Mouse (Mus musculus): ENCODE measurements at regions not wholly inside any gene's neighbourhood (a gene's known extent, or its start where the extent isn't known, plus 50 kb on each side); places are given as distances from the start of the nearest gene placed in this dataset.

DNA sequence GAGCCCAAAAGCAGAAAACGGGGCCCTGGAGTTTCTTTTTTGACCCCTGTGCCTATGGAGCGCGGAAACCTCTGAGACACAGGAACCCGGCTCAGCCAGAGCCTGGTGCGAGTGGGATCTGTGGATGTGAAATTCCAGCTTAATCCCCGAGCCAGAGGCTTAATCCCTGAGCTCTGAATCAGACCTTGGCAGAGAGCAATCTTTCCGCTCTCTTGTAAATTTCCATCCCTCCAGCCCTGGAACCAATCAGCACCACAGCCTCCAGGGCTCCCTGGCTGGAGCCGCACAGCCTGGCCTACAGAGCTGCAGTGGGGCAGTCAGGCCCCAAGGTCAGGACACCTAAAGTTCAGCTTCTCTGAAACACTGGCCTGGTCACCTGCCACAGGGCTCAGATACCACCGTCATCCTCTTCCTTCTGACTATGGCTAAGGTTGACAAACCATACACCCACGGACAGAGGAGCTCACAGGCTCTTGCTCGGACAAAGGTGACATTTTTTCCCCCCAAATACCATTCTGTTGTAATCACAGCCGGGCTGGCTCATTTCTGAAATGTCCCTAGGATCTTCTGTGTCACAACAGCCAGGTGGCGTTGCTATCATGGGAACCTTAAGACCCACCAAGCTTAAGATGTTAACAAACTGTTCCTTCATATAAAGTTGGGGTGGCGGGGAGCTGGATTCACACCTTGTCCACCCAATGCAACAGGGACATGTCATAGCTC lies 184.2 kb upstream of the Dapk1 start:
- DNase-seq, result peak in 1 of 2 experiments; percentile 3
- 69% methylated on average over 14 of the region's 14 CpGs for WGBS
- H3K27ac ChIP-seq (ENCODE audit: insufficient read depth, low read length), result no peak overlapping the region

DNA sequence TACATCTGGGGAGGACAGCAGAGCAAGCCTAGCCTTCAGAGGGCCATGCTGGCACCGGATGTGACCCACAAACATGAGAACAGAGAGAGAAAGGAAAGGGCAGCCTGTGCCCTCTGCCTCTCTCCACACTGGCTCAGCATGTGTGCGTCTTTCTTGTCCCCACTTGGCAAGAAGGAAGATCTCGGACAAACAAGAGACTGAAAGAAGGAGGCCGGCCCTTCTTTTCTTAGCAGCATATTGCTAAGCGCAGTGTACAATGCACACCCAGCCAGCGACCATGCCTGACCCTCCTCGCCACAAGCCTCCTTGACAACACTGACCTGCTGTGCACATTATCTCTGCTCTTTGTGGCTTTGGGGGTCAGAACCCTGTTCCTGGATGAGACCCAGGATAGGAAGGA lies 181.4 kb upstream of the Dapk1 start:
- TF ChIP-seq CTCF (IDR thresholded peaks at IDR 0.05; ENCODE audit: borderline replicate concordance, insufficient read depth, low read depth, low read length), result no peak
- no peak for TF ChIP-seq POLR2A (IDR thresholded peaks at IDR 0.05; ENCODE audit: borderline replicate concordance, insufficient read depth, low read length)

More for the DNA sequence above, 184.2 kb upstream of the Dapk1 start:
- Histone ChIP-seq H3K4me3 (replicated peaks; ENCODE audit: insufficient read depth, low read depth, low read length) (no peak overlapping the region), H3K4me1 (ENCODE audit: control insufficient read depth, insufficient read depth, low read length) (no peaks in the 10 kb centered on the region), H3K27me3 (ENCODE audit: control insufficient read depth, insufficient read depth, low read length) (no peaks in the 10 kb centered on the region)
- no peak for TF ChIP-seq CTCF (IDR thresholded peaks at IDR 0.05; ENCODE audit: borderline replicate concordance, insufficient read depth, low read depth, low read length)
- TF ChIP-seq POLR2A (IDR thresholded peaks at IDR 0.05; ENCODE audit: borderline replicate concordance, insufficient read depth, low read length), result no peak

DNA sequence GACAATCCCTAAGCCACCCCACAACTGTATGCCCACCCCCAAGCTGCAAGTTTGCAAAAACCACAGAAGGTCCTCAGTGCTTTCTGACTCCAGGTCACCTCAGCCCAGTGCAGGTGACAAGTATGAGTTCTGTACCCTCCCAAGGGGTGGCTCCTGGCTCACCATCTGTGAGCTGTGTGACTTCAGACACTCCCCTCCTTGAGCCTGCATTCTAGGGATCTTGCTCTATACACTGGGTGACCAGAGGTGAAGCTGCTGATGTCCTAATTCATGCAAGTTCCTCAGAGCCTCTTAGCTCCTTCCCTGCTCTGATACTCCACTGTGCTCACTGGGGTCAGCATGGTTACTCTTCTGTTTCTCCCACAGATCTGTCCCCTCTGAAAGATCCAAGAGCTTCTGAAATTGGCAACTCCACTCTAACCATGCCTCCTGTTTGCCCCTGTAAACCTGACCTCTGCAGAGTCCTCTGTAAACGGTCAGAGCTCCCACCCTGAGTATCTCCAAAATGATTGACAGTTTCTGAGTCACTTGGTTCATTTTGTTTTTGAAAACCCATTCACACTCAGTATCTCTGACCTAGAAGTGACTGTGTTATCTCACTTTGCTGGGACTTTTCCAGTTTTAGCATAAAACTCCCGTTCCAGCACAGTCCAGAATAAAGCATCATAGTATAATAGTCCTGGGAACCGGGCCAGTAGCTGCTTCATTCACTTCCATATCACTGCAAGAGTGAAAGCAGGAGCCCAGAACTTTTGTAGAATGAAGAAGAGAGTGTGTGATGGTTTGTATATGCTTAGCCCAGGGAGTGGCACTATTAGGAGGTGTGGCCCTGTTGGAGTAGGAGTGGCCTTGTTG lies 180.7 kb upstream of the Dapk1 start:
- peak in 1 of 2 experiments; percentile 1 for DNase-seq
- Histone ChIP-seq H3K4me1 (ENCODE audit: control insufficient read depth, insufficient read depth, low read length) (no peaks in the 10 kb centered on the region), H3K4me3 (replicated peaks; ENCODE audit: insufficient read depth, low read depth, low read length) (no peak overlapping the region), H3K27ac (ENCODE audit: insufficient read depth, low read length) (no peak overlapping the region), H3K27me3 (ENCODE audit: control insufficient read depth, insufficient read depth, low read length) (no peaks in the 10 kb centered on the region)
- 32% methylated on average over 3 of the region's 3 CpGs for WGBS
- TF ChIP-seq POLR2A (IDR thresholded peaks at IDR 0.05; ENCODE audit: borderline replicate concordance, insufficient read depth, low read length) (no peak), CTCF (IDR thresholded peaks at IDR 0.05; ENCODE audit: borderline replicate concordance, insufficient read depth, low read depth, low read length) (no peak)

More for the DNA sequence above, 181.4 kb upstream of the Dapk1 start:
- 19% methylated on average over 7 of the region's 7 CpGs for WGBS
- Histone ChIP-seq H3K27ac (ENCODE audit: insufficient read depth, low read length) (no peak overlapping the region), H3K4me3 (replicated peaks; ENCODE audit: insufficient read depth, low read depth, low read length) (no peak overlapping the region), H3K27me3 (ENCODE audit: control insufficient read depth, insufficient read depth, low read length) (no peaks in the 10 kb centered on the region), H3K4me1 (ENCODE audit: control insufficient read depth, insufficient read depth, low read length) (no peaks in the 10 kb centered on the region)
- peak; percentile 8 to 27 for DNase-seq

- H3K27me3 ChIP-seq (ENCODE audit: control insufficient read depth, insufficient read depth, low read length), result no peaks in the 10 kb centered on the region
- no peak overlapping the region for H3K4me3 ChIP-seq (replicated peaks; ENCODE audit: insufficient read depth, low read depth, low read length)
- WGBS, result 72% methylated on average over 6 of the region's 6 CpGs
- no peak for TF ChIP-seq CTCF (IDR thresholded peaks at IDR 0.05; ENCODE audit: borderline replicate concordance, insufficient read depth, low read depth, low read length)
- no peak for TF ChIP-seq POLR2A (IDR thresholded peaks at IDR 0.05; ENCODE audit: borderline replicate concordance, insufficient read depth, low read length)
- H3K4me1 ChIP-seq (ENCODE audit: control insufficient read depth, insufficient read depth, low read length), result no peaks in the 10 kb centered on the region
- DNase-seq, result no peak
- no peak overlapping the region for H3K27ac ChIP-seq (ENCODE audit: insufficient read depth, low read length)
Measured at GRCm38 (mm10) chr13:60424267-60424666, 177.5 kb upstream of the Dapk1 start.

DNA sequence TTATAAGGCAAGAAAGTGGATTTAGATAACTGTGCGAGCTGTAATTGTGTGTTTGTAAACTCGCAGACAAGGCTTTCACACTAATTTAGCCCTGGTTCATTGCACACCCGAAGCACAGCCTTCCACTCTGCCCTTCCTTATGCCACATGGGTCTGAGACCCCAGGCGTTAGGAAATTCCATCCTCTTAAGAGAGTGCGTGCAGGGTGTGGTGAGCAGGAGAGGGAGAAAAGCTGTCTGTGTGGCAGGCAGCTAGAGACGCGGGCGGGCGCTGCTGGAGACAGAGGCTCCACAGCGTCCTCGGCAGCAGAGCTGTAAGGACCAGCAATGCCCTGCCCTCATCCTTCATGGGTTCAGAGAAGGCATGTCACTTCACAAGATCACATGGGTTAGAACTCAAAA lies 176.6 kb upstream of the Dapk1 start:
- Histone ChIP-seq H3K27ac (ENCODE audit: insufficient read depth, low read length) (no peak overlapping the region), H3K4me3 (replicated peaks; ENCODE audit: insufficient read depth, low read depth, low read length) (no peak overlapping the region), H3K27me3 (ENCODE audit: control insufficient read depth, insufficient read depth, low read length) (no peaks in the 10 kb centered on the region), H3K4me1 (ENCODE audit: control insufficient read depth, insufficient read depth, low read length) (no peaks in the 10 kb centered on the region)
- TF ChIP-seq CTCF (IDR thresholded peaks at IDR 0.05; ENCODE audit: borderline replicate concordance, insufficient read depth, low read depth, low read length) (no peak), POLR2A (IDR thresholded peaks at IDR 0.05; ENCODE audit: borderline replicate concordance, insufficient read depth, low read length) (no peak)
- DNase-seq, result no peak
- WGBS, result 60% methylated on average over 11 of the region's 11 CpGs

GRCm38 (mm10) chr13:60425556-60425955 lies 176.2 kb upstream of the Dapk1 start:
- Histone ChIP-seq H3K4me3 (replicated peaks; ENCODE audit: insufficient read depth, low read depth, low read length) (no peak overlapping the region), H3K27me3 (ENCODE audit: control insufficient read depth, insufficient read depth, low read length) (no peaks in the 10 kb centered on the region), H3K4me1 (ENCODE audit: control insufficient read depth, insufficient read depth, low read length) (no peaks in the 10 kb centered on the region), H3K27ac (ENCODE audit: insufficient read depth, low read length) (no peak overlapping the region)
- WGBS, result 84% methylated on average over 6 of the region's 6 CpGs
- no peak for DNase-seq
- TF ChIP-seq POLR2A (IDR thresholded peaks at IDR 0.05; ENCODE audit: borderline replicate concordance, insufficient read depth, low read length) (no peak), CTCF (IDR thresholded peaks at IDR 0.05; ENCODE audit: borderline replicate concordance, insufficient read depth, low read depth, low read length) (no peak)

GRCm38 (mm10) chr13:60426192-60426840 lies 175.4 kb upstream of the Dapk1 start:
- DNase-seq, result no peak
- no peaks in the 10 kb centered on the region for H3K27me3 ChIP-seq (ENCODE audit: control insufficient read depth, insufficient read depth, low read length)
- 92% methylated on average over 12 of the region's 12 CpGs for WGBS
- H3K4me3 ChIP-seq (replicated peaks; ENCODE audit: insufficient read depth, low read depth, low read length), result no peak overlapping the region
- TF ChIP-seq CTCF (IDR thresholded peaks at IDR 0.05; ENCODE audit: borderline replicate concordance, insufficient read depth, low read depth, low read length), result no peak
- TF ChIP-seq POLR2A (IDR thresholded peaks at IDR 0.05; ENCODE audit: borderline replicate concordance, insufficient read depth, low read length), result no peak
- H3K27ac ChIP-seq (ENCODE audit: insufficient read depth, low read length), result no peak overlapping the region
- no peaks in the 10 kb centered on the region for H3K4me1 ChIP-seq (ENCODE audit: control insufficient read depth, insufficient read depth, low read length)

Data from cerebellum, adult 2 months (tissue).